Mouse (Mus musculus) CH12.LX (cell line): ENCODE results near the gene Ggcx.

Experiments
- BHLHE40 ChIP-seq: IDR thresholded peaks from 2 replicates; pipeline ENCODE4 v1.6.1; 2011; ENCODE audit warnings: mild to moderate bottlenecking, low read depth, low read length, improper control_type of control experiment
- CTCF ChIP-seq, 2 experiments: IDR thresholded peaks in 1 of 2; conservative IDR thresholded peaks in 1 of 2; 2 replicates each; pipeline ENCODE4 v1.5.1; 2011 to 2012; ENCODE audit warnings: low read depth in 2 of 2, low read length in 2 of 2, improper control_type of control experiment in 1 of 2, inconsistent platforms in 1 of 2, mild to moderate bottlenecking in 1 of 2, moderate library complexity in 1 of 2
- EP300 ChIP-seq: IDR thresholded peaks from 2 replicates; pipeline ENCODE4 v1.6.1; 2011; ENCODE audit warnings: low read length, improper control_type of control experiment
- ETS1 ChIP-seq: conservative IDR thresholded peaks from 2 replicates; pipeline ENCODE4 v1.6.1; 2012; ENCODE audit warnings: low read depth, mild to moderate bottlenecking, inconsistent platforms, low read length, improper control_type of control experiment, moderate library complexity
- MAX ChIP-seq: IDR thresholded peaks from 2 replicates; pipeline ENCODE4 v1.6.1; 2011; ENCODE audit warnings: low read length, improper control_type of control experiment
- MAZ ChIP-seq: IDR thresholded peaks from 2 replicates; pipeline ENCODE4 v1.6.1; 2012; ENCODE audit warnings: low read depth, mild to moderate bottlenecking, inconsistent platforms, low read length, improper control_type of control experiment, moderate library complexity
- POLR2A ChIP-seq: IDR thresholded peaks from 2 replicates; pipeline ENCODE4 v1.6.1; 2011; ENCODE audit warnings: low read depth, mild to moderate bottlenecking, improper control_type of control experiment, low read length
- RAD21 ChIP-seq: IDR thresholded peaks from 2 replicates; pipeline ENCODE4 v1.6.1; 2011; ENCODE audit warnings: low read depth, mild to moderate bottlenecking, low read length, improper control_type of control experiment, moderate library complexity

DNA sequence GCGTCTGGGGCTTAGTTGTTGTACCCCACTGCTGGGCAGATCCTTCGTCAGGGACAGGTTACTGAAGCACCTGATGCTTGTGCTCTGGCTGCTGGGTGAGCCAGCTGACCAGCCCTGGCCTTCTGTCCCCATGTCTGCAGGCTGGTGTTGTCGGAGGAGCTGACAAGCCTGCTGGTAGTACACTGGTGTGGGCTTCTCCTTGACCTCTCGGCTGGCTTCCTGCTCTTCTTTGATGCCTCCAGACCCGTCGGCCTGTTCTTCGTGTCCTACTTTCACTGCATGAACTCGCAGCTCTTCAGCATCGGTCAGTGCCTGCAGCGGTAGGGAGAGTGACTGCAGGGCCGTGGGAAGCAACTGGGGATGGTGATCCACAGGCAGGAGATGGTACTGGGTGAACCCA, 11.5 kb downstream of the Ggcx start:
- TF ChIP-seq MAZ (no peak), RAD21 (no peak), EP300 (no peak), CTCF (conservative IDR thresholded peaks at IDR 0.05 in 1 of 2, IDR thresholded peaks at IDR 0.05 in 1 of 2; ENCODE audit: low read depth in 2 of 2, low read length in 2 of 2) (no peak), ETS1 (no peak), POLR2A (no peak), BHLHE40 (no peak), MAX (no peak)
